22 mouse cellular contexts compared by ENCODE assay signal in the genomic region with DNA sequence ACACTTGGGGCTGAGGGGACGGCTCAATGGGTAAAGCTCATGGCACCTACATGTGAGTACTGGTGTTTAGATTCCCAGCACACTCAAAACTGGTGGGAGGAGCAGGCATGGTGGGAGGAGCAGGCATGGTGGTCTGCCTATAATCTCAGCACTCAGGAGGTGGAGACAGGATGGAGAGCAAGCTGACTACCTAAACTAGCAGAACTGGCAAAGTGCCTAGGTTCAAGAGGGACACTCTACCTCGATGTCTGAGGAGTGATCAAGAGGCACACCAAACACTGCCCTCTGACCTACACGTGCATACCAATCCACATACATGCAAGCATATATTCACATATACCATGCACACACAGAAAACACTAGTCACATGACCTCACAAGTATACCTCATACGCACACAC.
DNase-seq lines count a peak whose midpoint lies in the region; ATAC-seq and TF ChIP-seq lines count a peak whose summit lies in the region.
"Had no signal": no experiment of that assay in that cellular context is flagged by ENCODE, and none has a peak within 500 bp of the region (broad histone marks: within the 10 kb centered on the region; RNA-seq: fewer than 3 reads in every experiment).

No protein-coding gene starts in this region.

- no peak overlapping the region for H3K9ac ChIP-seq in kidney, embryonic 16.5 days (replicated peaks; ENCODE audit: low read length)
- H3K9ac ChIP-seq: forebrain, postnatal 0 days; hindbrain, embryonic 12.5 days; hindbrain, embryonic 15.5 days had no signal

- peaks cover 18% of the 10 kb centered on the region for H3K36me3 ChIP-seq in macrophage (ENCODE audit: inconsistent target)
- no peaks in the 10 kb centered on the region for H3K36me3 ChIP-seq in forebrain, embryonic 10.5 days (replicated peaks)
- H3K36me3 ChIP-seq in kidney, embryonic 16.5 days (ENCODE audit: insufficient read depth, low read length) = no peaks in the 10 kb centered on the region
- H3K36me3 ChIP-seq: hindbrain, embryonic 12.5 days; hindbrain, embryonic 15.5 days had no signal

- peak overlapping the region; percentile 73 for H3K27ac ChIP-seq in gastrocnemius, adult 2 months
- H3K27ac ChIP-seq in bone marrow macrophage, adult 2 months (ENCODE audit: insufficient read depth, low read depth, low read length) = peak overlapping the region; percentile 73
- peak overlapping the region; percentile 46 for H3K27ac ChIP-seq in macrophage
- no peak overlapping the region for H3K27ac ChIP-seq in forebrain, embryonic 10.5 days
- no peak overlapping the region for H3K27ac ChIP-seq in kidney, embryonic 16.5 days (ENCODE audit: low read length)
- H3K27ac ChIP-seq: heart, adult 2 months; hindbrain, embryonic 12.5 days; hindbrain, embryonic 15.5 days had no signal

- peaks cover 100% of the 10 kb centered on the region for H3K79me2 ChIP-seq in macrophage (ENCODE audit: inconsistent target)

- intact Hi-C loops in gastrocnemius, adult 2 months (cut with DNase I) = no loop called here

- no peaks in the 10 kb centered on the region for H3K27me3 ChIP-seq in forebrain, embryonic 10.5 days (ENCODE audit: poor library complexity, severe bottlenecking)
- H3K27me3 ChIP-seq in kidney, embryonic 16.5 days (ENCODE audit: insufficient read depth, low read length) = no peaks in the 10 kb centered on the region
- H3K27me3 ChIP-seq: CH12.LX; hindbrain, embryonic 12.5 days; hindbrain, embryonic 15.5 days had no signal

- DNase-seq in gastrocnemius, adult 2 months = no peak
- no peak for DNase-seq in gastrocnemius, adult 8-10 months (ENCODE audit: low spot score in 2 of 2)
- DNase-seq in lung, postnatal 14 days = peak; percentile 46
- no peak for DNase-seq in lung, postnatal 4 days
- no peak for DNase-seq in forebrain, embryonic 10.5 days (ENCODE audit: extremely low spot score, low spot score)
- DNase-seq: adrenal gland, adult 8-10 months; adrenal gland, postnatal 25 days; cerebellum, adult 18-20 months; cerebellum, adult 9-10 months; cerebellum, postnatal 14 days; forebrain, postnatal 0 days; gastrocnemius, postnatal 10 days; gastrocnemius, postnatal 36 days; heart, adult 2 months had no signal

- 96% methylated on average over 4 of the region's 4 CpGs for WGBS in macrophage (ENCODE audit: missing documents)
- WGBS in forebrain, embryonic 10.5 days = 91% methylated on average over 4 of the region's 4 CpGs
- WGBS in kidney, embryonic 16.5 days = 95% methylated on average over 4 of the region's 4 CpGs

- H3K9me3 ChIP-seq in forebrain, embryonic 10.5 days = peaks cover 9% of the 10 kb centered on the region
- H3K9me3 ChIP-seq in kidney, embryonic 16.5 days (ENCODE audit: low read length) = peaks cover 6% of the 10 kb centered on the region; the same call in 1 of the 2 replicates
- H3K9me3 ChIP-seq: hindbrain, embryonic 15.5 days had no signal

- no peak overlapping the region for H3K4me3 ChIP-seq in gastrocnemius, adult 2 months
- no peak overlapping the region for H3K4me3 ChIP-seq in bone marrow macrophage, adult 2 months (ENCODE audit: insufficient read depth, low read length)
- H3K4me3 ChIP-seq in macrophage (ENCODE audit: inconsistent target) = no peak overlapping the region
- H3K4me3 ChIP-seq in forebrain, embryonic 10.5 days = no peak overlapping the region
- H3K4me3 ChIP-seq in kidney, embryonic 16.5 days (ENCODE audit: low read length) = no peak overlapping the region
- H3K4me3 ChIP-seq: heart, adult 2 months; hindbrain, embryonic 12.5 days; hindbrain, embryonic 15.5 days had no signal

- ATAC-seq in kidney, embryonic 16.5 days (ENCODE audit: low FRiP score, low TSS enrichment) = no peak
- ATAC-seq: forebrain, embryonic 14.5 days; forebrain, postnatal 0 days had no signal

- TF ChIP-seq POLR2A in bone marrow macrophage, adult 2 months (IDR thresholded peaks at IDR 0.05; ENCODE audit: borderline replicate concordance, low read depth, low read length) = no peak

- no peak for TF ChIP-seq CTCF in gastrocnemius, adult 2 months (IDR thresholded peaks at IDR 0.05)
- no peak for TF ChIP-seq CTCF in bone marrow macrophage, adult 2 months (IDR thresholded peaks at IDR 0.05; ENCODE audit: low read depth, low read length)

- peaks cover 70% of the 10 kb centered on the region for H3K4me1 ChIP-seq in bone marrow macrophage, adult 2 months (ENCODE audit: control insufficient read depth, insufficient read depth, low read length)
- H3K4me1 ChIP-seq in forebrain, embryonic 10.5 days = peaks cover 31% of the 10 kb centered on the region
- peaks cover 21% of the 10 kb centered on the region for H3K4me1 ChIP-seq in kidney, embryonic 16.5 days (ENCODE audit: insufficient read depth, low read length)
- H3K4me1 ChIP-seq: hindbrain, embryonic 15.5 days had no signal

- no peak overlapping the region for H3K4me2 ChIP-seq in kidney, embryonic 16.5 days (replicated peaks; ENCODE audit: low read depth, low read length)
- H3K4me2 ChIP-seq: heart, embryonic 11.5 days; hindbrain, embryonic 12.5 days; hindbrain, embryonic 15.5 days had no signal

Comparison
In these comparisons a context has a peak if more than half of its experiments do, and no peak if none do; other contexts are left out.
1. H3K27ac ChIP-seq: peak in gastrocnemius, adult 2 months (single experiment), bone marrow macrophage, adult 2 months (single experiment) and macrophage (single experiment); none in forebrain, embryonic 10.5 days (single experiment) and kidney, embryonic 16.5 days (single experiment).